Mouse (Mus musculus) heart, adult 2 months (tissue): Measurements from ENCODE around the gene Slamf8. TPM values are rescaled to one million over a fixed set of nuclear protein-coding genes. Genes with fewer than 3 reads are reported as not detected.
A peak's percentile ranks its signal among the peaks of the same experiment; 100 is the strongest.

ENCODE experiments used
- DNase-seq, 2 experiments: peaks; one replicate each; pipeline ENCODE4 v3.0.0; 2021
- H3K27ac ChIP-seq: fragments of 200-600 bp; 2 replicates; pipeline ENCODE4 v1.8.1; 2022
- H3K27me3 ChIP-seq: fragments of 200-500 bp; 2 replicates; pipeline ENCODE4 v1.6.1; 2012; ENCODE audit warnings: mild to moderate bottlenecking, low read length, inconsistent platforms, mixed read lengths; ENCODE audit not compliant: control insufficient read depth, insufficient read depth
- H3K36me3 ChIP-seq: fragments of 200-500 bp; 2 replicates; pipeline ENCODE4 v1.6.1; 2012; ENCODE audit warnings: low read length, inconsistent platforms; ENCODE audit not compliant: control insufficient read depth, insufficient read depth
- H3K4me1 ChIP-seq: fragments of 200-500 bp; 2 replicates; pipeline ENCODE4 v1.6.1; 2011; ENCODE audit warnings: low read length; ENCODE audit not compliant: control insufficient read depth, insufficient read depth
- H3K4me3 ChIP-seq: fragments of 200-600 bp; 2 replicates; pipeline ENCODE4 v1.8.1; 2022
- H3K79me2 ChIP-seq: fragments of 200-500 bp; replicated peaks from 2 replicates; pipeline ENCODE4 v1.6.1; 2012; ENCODE audit warnings: mild to moderate bottlenecking, inconsistent platforms, low read length, moderate library complexity, mixed read lengths; ENCODE audit not compliant: control insufficient read depth, insufficient read depth
- H3K9ac ChIP-seq: fragments of 200-500 bp; 2 replicates; pipeline ENCODE4 v1.6.1; 2012; ENCODE audit warnings: low read depth, mild to moderate bottlenecking, control low read depth, inconsistent platforms, low read length, mixed read lengths
- CTCF ChIP-seq: fragments of 200-600 bp; IDR thresholded peaks from 2 replicates; pipeline ENCODE4 v1.8.1; 2022; ENCODE audit warnings: antibody characterized with exemption, mild to moderate bottlenecking, moderate library complexity
- EP300 ChIP-seq: fragments of 200-500 bp; IDR thresholded peaks from 2 replicates; pipeline ENCODE4 v1.6.1; 2011; ENCODE audit warnings: low read depth, low read length, control low read depth; ENCODE audit not compliant: insufficient read depth
- POLR2A ChIP-seq: fragments of 200-500 bp; IDR thresholded peaks from 2 replicates; pipeline ENCODE4 v1.6.1; 2011; ENCODE audit warnings: mild to moderate bottlenecking, low read depth, low read length, control low read depth; ENCODE audit not compliant: insufficient read depth
- WGBS: fragments of 180-500 bp; shearing (Covaris S2); methylation state at CpG from one replicate; pipeline ENCODE4 v1.1.7; 2018; 5-methylcytosine and 5-hydroxymethylcytosine counted together
- intact Hi-C: fragments of 180-260 bp; cut with DNase I; formaldehyde crosslinking; loops from one replicate; pipeline ENCODE4 v1.15.1; 2025
- long read RNA-seq: library from polyadenylated mRNA; stranded (forward); transcript quantifications from one replicate; pipeline ENCODE4 v2.0.0, GENCODE M21; 2021
- polyA plus RNA-seq: library from polyadenylated mRNA; depleted of rRNA; stranded (reverse); fragments of >200 nt; gene quantifications from 2 replicates; pipeline ENCODE4 v1.2.3, GENCODE M21; 2012; rRNA removed
- total RNA-seq, 2 experiments: library from RNA; stranded (reverse); gene quantifications; 2 replicates each; pipeline ENCODE4 v1.2.3; 2021

Slamf8 gene
- total RNA-seq (under 1 TPM; 0.30 to 0.34 TPM), polyA plus RNA-seq (0.97 and 1.3 TPM in 2 replicates)
- long read RNA-seq = 0 reads

DNA sequence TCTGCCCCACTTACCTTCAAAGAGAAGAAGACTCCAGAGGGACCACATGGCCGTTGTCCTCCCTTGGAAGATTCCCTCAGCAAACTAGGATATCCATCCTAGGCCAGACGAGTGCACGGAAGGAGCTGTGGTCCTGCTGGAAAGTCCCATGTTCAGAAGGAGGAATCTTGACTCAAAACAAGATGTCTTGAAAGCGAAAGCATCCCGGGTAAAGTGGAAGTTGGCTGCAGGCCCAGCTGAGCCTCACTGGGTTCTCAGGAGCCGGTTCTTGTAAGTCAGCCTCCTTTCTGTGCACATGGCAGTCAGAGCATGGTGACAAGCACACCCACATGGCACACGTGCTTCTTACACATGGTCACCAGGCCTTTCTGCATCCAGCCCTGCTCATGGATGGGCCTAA is at the start of gene Slamf8:
TSS of gene Slamf8 (minus strand) at position 184 of the 400 bp plus-strand sequence.
- intact Hi-C loops = no loop called here
- no peaks in the 10 kb centered on the region for H3K79me2 ChIP-seq
- no peaks in the 10 kb centered on the region for H3K27me3 ChIP-seq
- H3K9ac ChIP-seq = no peak within 1 kb of the TSS
- no peak for TF ChIP-seq EP300
- TF ChIP-seq CTCF = no peak
- TF ChIP-seq POLR2A = no peak
- H3K36me3 ChIP-seq = no peaks in the 10 kb centered on the region
- peak; percentile 60 to 64 for DNase-seq
- H3K4me1 ChIP-seq = peaks cover 5% of the 10 kb centered on the region
- H3K27ac ChIP-seq = no peak within 1 kb of the TSS
- 31% methylated on average over 7 of the region's 7 CpGs for WGBS
- no peak within 1 kb of the TSS for H3K4me3 ChIP-seq

DNA sequence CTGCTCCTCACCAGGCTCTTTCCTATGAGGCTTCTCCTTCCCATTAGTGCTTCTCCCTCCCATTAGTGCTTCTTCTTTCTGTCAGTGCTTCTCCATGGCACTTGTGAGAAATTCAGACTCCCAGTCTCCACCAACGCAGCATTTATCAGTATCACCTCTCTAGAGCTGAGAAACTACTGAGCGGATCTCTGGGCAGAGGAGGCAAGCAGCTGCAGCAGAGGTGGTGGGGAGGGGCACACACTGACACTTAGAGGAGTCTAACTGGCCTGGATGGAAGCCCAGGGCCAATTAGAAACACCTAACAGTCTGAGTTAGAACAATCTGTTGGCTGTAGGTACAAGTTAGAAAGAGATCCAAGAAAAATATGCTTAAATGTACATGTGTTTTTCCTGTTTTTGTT is 48.4 kb upstream of the Slamf8 start:
- Histone ChIP-seq H3K36me3 (no peaks in the 10 kb centered on the region; the same call in 1 of the 2 replicates), H3K79me2 (no peaks in the 10 kb centered on the region), H3K9ac (no peak overlapping the region), H3K27ac (no peak overlapping the region), H3K4me3 (no peak overlapping the region), H3K4me1 (peaks cover 7% of the 10 kb centered on the region), H3K27me3 (0 out of 2 replicates have a peak, but pooled peaks cover 2% of the 10 kb centered on the region)
- TF ChIP-seq EP300 = no peak
- no peak for TF ChIP-seq POLR2A
- no peak for TF ChIP-seq CTCF
- intact Hi-C loops = loop anchor here (10.0 kb wide), 1 partner anchor 756 kb away; no protein-coding TSS in a partner anchor
- DNase-seq = peak in 1 of 2 experiments; percentile 19
- 19% methylated on average over 2 of the region's 2 CpGs for WGBS

DNA sequence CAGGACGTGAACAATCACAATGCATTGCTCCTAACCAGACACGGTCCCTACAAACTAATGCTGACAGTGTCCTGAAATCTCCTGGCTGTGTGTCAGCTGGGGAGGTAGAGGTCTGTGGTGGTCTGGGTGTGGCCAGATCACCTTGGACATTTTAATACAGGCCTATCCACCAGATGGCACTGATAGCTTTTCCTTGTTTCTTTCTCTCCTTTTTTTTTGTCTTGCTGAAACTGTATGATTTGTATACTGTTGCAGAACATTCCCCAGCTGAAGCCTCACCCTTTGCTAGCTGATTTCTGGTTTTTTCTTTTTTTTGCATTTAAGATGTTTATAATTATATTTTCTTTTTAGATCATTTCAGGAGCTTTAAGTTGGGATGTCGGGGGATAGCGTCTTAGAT is 47.4 kb upstream of the Slamf8 start:
- Histone ChIP-seq H3K27me3 (0 out of 2 replicates have a peak, but pooled peaks cover 2% of the 10 kb centered on the region), H3K4me3 (no peak overlapping the region), H3K9ac (no peak overlapping the region), H3K36me3 (no peaks in the 10 kb centered on the region; the same call in 1 of the 2 replicates), H3K27ac (no peak overlapping the region), H3K79me2 (no peaks in the 10 kb centered on the region), H3K4me1 (peaks cover 7% of the 10 kb centered on the region)
- intact Hi-C loops = loop anchor here (10.0 kb wide), 1 partner anchor 757 kb away; no protein-coding TSS in a partner anchor
- WGBS = 58% methylated on average over 4 of the region's 4 CpGs
- no peak for DNase-seq
- TF ChIP-seq CTCF = no peak
- TF ChIP-seq POLR2A = no peak
- no peak for TF ChIP-seq EP300

DNA sequence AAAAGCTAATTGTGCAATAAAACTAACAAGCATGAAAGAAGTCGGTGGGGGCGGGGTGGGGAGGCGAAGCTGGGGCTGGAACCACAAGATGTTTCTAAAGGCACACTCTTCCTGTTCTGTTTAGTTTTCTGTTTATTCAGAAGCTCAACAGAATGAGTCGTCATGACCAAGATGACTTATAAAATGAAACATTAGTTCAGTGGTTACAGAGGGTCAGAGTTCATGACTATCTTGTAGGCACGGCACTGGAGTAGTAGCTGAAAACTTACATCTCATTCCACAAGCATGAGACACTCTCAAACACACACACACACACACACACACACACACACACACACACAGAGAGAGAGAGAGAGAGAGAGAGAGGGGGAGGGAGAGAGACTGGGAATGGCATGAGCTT is 45.9 kb upstream of the Slamf8 start:
- intact Hi-C loops = loop anchor here (10.0 kb wide), 1 partner anchor 759 kb away; no protein-coding TSS in a partner anchor
- 0 out of 2 replicates have a peak, but pooled peaks cover 2% of the 10 kb centered on the region for H3K27me3 ChIP-seq
- H3K27ac ChIP-seq = no peak overlapping the region
- no peaks in the 10 kb centered on the region; the same call in 1 of the 2 replicates for H3K36me3 ChIP-seq
- H3K4me3 ChIP-seq = no peak overlapping the region
- no peak for DNase-seq
- 79% methylated on average over 5 of the region's 5 CpGs for WGBS
- H3K79me2 ChIP-seq = no peaks in the 10 kb centered on the region
- no peak overlapping the region for H3K9ac ChIP-seq
- no peak for TF ChIP-seq POLR2A
- H3K4me1 ChIP-seq = peaks cover 8% of the 10 kb centered on the region

DNA sequence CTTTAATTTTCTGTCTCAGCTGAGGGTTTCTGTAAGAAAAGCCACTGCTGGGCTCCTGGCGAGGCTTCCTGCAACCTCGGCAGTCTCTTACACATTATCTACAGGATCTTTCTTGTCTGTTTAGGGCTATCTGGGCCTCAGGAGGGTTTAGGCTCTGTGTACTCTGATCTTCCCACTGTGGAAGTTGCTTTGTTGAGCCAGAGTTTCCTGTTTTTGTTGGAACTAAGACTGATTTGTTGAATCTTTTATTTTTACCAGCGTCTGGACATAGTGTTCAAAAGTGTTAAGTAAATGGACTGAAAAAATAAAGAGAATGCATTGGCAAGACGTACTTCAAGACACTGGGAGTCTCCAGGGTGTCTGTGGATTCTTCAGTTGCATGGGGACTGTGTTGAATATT is 44.9 kb upstream of the Slamf8 start:
- 35% methylated on average over 4 of the region's 4 CpGs for WGBS
- intact Hi-C loops = loop anchor here (10.0 kb wide), 1 partner anchor 760 kb away; no protein-coding TSS in a partner anchor

DNA sequence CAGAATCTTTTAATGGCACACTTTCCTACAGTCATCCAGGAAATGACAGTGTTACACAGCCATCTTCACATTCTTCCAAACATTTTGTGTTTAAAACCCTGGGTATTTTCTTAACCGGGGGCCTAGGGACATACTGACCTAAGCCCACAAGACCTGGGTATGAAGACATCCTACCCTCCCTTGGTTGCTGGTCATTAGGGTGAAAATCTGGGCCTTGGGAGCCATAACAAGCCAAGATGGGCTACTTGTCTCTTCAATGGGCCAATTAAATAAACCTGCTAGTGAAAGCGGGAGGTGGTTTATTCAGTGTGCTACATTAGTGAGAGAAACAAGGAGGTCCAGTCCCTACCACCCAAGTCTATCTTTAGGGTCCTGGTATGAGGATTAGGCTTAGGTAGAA is 43.8 kb upstream of the Slamf8 start:
- Histone ChIP-seq H3K27ac (peak overlapping the region; percentile 44; the same call in 1 of the 2 replicates), H3K79me2 (no peaks in the 10 kb centered on the region), H3K4me1 (peaks cover 8% of the 10 kb centered on the region), H3K36me3 (no peaks in the 10 kb centered on the region; the same call in 1 of the 2 replicates), H3K4me3 (no peak overlapping the region), H3K27me3 (no peaks in the 10 kb centered on the region), H3K9ac (no peak overlapping the region)
- intact Hi-C loops = loop anchor here (10.0 kb wide), 1 partner anchor 761 kb away; no protein-coding TSS in a partner anchor
- DNase-seq = no peak
- TF ChIP-seq CTCF = no peak
- no peak for TF ChIP-seq POLR2A
- TF ChIP-seq EP300 = no peak
- 86% methylated on average over 2 of the region's 2 CpGs for WGBS

More for the DNA sequence above, 44.9 kb upstream of the Slamf8 start:
- Histone ChIP-seq H3K36me3 (no peaks in the 10 kb centered on the region; the same call in 1 of the 2 replicates), H3K9ac (no peak overlapping the region), H3K27ac (peak overlapping the region; percentile 44), H3K4me1 (peaks cover 8% of the 10 kb centered on the region), H3K4me3 (no peak overlapping the region), H3K79me2 (no peaks in the 10 kb centered on the region), H3K27me3 (no peaks in the 10 kb centered on the region)
- TF ChIP-seq EP300 (no peak), CTCF (no peak), POLR2A (no peak)
- no peak for DNase-seq
